Mouse (Mus musculus): ENCODE measurements around the gene Omt2b. TPM values are rescaled to one million over a fixed set of nuclear protein-coding genes. Genes with fewer than 3 reads are reported as not detected.
"Not testable (repeated sequence)": the region's sequence is repeated elsewhere in the genome, so short reads cannot be mapped to it uniquely, and the experiment has no call there.

Omt2b gene
- polyA plus RNA-seq (2015; fragmentation: Nextera tagmentation; extraction: Ambion mirVana), result not detected in 2 replicates

DNA sequence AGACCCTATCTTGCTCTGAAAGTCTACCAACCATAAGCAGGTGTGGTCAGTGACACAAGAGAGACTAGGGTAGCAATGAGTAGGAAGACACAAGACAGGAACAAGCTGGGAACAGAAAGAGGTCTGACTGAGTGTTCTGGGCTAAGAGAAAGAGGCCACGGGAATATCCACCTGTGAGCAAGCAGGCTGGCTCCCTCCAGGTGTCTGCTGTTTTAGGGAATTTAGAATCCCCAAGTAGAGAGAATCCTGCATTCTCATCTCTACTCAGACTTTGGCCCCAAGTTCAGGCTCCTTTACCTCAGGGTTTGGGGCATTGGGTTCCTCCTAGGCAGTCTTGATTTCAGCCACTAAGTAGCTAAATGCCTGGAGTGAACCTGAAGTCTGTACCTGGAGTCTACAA lies at the start of gene Omt2b:
Gene Omt2b, plus strand, starts transcription at position 301 of the 400 bp plus-strand sequence.
- H3K9ac ChIP-seq; H3K27ac ChIP-seq (replicated peaks); H3K4me1 ChIP-seq (replicated peaks); H3K9me3 ChIP-seq (replicated peaks); H3K4me3 ChIP-seq (replicated peaks); ATAC-seq (ENCODE audit: insufficient read depth); H3K36me3 ChIP-seq (replicated peaks); H3K27me3 ChIP-seq; H3K4me2 ChIP-seq: not testable (repeated sequence)
- 56% methylated on average over 1 of the region's 1 CpGs for WGBS (ENCODE audit: insufficient replicate concordance)

DNA sequence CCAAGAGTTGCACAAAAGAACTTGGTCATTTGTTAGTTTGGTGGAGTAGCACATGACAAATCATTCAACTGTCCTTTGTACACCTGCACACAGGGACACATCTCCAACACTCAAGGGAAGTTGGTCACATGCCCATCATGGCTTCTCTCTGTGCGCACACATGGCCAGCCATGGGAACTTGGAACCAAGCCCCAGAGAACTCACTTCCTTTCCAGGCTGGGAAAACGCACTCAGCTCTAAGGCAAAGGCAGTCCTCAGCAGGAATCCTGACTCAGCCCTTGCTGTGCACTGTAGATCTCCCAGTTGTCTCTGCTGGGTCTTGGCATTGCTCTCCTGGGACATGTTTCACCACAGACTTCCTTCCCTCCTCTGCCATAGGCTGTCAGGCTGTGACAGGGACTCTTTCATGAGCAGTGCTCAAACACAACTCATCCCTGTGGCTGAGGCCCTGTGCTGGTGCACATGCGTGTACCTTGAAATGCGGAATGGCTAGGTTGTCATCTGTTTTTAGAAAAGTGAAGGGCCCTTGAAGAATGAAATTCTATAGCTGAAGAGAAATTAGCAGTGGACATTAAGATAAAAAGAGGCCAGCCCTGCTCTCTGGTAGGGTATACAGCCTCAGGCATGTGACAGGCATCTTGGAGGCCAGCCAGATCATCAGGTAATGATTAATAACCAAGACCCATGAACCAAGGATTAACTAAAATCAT lies 45.2 kb upstream of the Omt2b start:
- H3K27me3 ChIP-seq; H3K9me3 ChIP-seq (replicated peaks); H3K27ac ChIP-seq (replicated peaks); H3K4me1 ChIP-seq (replicated peaks); H3K4me3 ChIP-seq (replicated peaks); ATAC-seq (ENCODE audit: insufficient read depth); H3K4me2 ChIP-seq; H3K36me3 ChIP-seq (replicated peaks); H3K9ac ChIP-seq: not testable (repeated sequence)
- WGBS (ENCODE audit: insufficient replicate concordance), result 65% methylated on average over 4 of the region's 4 CpGs

DNA sequence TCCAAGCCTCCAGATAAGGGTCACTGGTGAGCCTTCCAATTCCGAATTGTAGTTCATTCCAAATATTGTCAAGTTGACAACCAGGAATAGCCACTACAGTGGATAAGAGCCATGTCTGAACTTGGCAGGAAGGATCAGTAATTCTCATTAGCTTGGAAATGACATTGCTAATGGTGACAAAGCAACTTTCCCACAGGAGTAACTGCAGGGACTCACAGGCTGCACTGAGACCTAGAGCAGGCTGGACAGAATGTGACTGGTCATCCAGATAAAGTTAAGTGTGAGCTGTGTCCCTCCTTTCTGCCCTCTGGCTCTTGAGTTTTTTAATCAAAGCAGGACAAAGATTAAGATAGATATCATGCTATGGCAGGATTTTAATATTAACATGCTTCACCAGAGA lies 38.3 kb upstream of the Omt2b start:
- H3K4me1 ChIP-seq (replicated peaks); H3K4me2 ChIP-seq; H3K36me3 ChIP-seq (replicated peaks); H3K27me3 ChIP-seq; ATAC-seq (ENCODE audit: insufficient read depth); H3K27ac ChIP-seq (replicated peaks); H3K9me3 ChIP-seq (replicated peaks); H3K4me3 ChIP-seq (replicated peaks); H3K9ac ChIP-seq: not testable (repeated sequence)
- 36% methylated on average over 1 of the region's 1 CpGs for WGBS (ENCODE audit: insufficient replicate concordance)

DNA sequence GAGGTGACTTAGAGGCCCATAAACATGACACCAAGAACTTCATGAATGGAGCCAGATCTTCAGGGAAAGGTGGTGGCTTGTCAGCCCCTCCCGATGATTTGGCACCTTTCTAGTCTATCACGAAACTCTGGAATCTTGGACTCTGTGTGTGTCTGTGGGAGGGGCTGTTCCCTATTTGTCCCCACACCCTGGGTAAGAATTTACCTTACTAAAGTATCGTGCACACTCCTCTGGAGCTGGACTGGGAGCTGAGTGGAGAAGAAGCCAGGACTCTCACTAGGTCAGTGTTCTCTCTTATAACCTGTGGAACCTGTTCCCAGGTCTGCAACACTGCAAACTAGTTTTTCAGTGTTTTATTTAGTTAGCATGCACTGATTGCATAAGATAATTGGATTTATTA lies 37.7 kb upstream of the Omt2b start, which contains the start of gene Gm10639:
Gene Gm10639, plus strand, starts transcription at position 201 of the 400 bp plus-strand sequence.
- WGBS (ENCODE audit: insufficient replicate concordance), result 61% methylated on average over 3 of the region's 3 CpGs
- H3K27me3 ChIP-seq; H3K9ac ChIP-seq; H3K9me3 ChIP-seq (replicated peaks); H3K4me3 ChIP-seq (replicated peaks); H3K36me3 ChIP-seq (replicated peaks); ATAC-seq (ENCODE audit: insufficient read depth); H3K4me1 ChIP-seq (replicated peaks); H3K4me2 ChIP-seq; H3K27ac ChIP-seq (replicated peaks): not testable (repeated sequence)

DNA sequence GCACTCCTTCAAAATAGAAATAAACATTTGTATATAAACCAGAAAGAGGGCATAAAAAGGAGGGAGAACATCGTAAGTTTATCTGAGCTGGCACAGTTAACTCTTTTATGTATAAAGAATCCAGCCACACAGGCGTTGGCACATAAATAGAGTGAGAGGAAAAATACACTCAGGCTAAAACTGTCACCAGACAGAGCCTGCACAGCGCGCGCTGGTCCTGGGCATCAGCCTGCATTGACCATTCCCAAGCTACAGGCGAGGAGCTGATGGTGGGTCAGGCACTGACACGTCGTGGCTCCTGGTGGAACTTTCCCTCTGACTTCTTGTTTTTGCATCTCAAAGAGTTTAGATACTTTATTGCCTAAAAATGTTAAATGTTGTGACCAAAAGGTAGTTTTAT lies 34.9 kb upstream of the Omt2b start:
- H3K4me2 ChIP-seq; ATAC-seq (ENCODE audit: insufficient read depth); H3K27ac ChIP-seq (replicated peaks); H3K9me3 ChIP-seq (replicated peaks); H3K36me3 ChIP-seq (replicated peaks); H3K4me1 ChIP-seq (replicated peaks); H3K27me3 ChIP-seq; H3K4me3 ChIP-seq (replicated peaks); H3K9ac ChIP-seq: not testable (repeated sequence)
- WGBS (ENCODE audit: insufficient replicate concordance), result 76% methylated on average over 8 of the region's 8 CpGs

DNA sequence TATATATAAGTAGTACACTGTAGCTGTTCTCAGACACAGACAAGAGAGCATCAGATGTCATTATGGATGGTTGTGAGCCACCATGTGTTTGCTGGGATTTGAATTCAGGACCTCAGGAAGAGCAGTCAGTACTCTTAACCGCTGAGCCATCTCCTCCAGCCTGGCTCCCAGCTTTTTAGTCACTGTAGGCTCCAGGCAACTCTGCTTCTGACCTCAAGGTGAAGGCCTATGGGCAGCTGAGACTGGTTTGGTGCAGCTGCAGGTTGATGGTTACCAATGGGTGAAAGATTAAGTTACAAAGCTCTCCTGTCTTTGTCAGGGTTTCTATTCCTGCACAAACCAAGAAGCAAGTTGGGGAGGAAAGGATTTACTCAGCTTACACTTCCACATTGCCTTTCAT lies 33.7 kb upstream of the Omt2b start:
- WGBS (ENCODE audit: insufficient replicate concordance), result 46% methylated on average over 1 of the region's 1 CpGs
- not testable (repeated sequence) for H3K36me3 ChIP-seq (replicated peaks); H3K9ac ChIP-seq; H3K27ac ChIP-seq (replicated peaks); H3K4me2 ChIP-seq; H3K9me3 ChIP-seq (replicated peaks); ATAC-seq (ENCODE audit: insufficient read depth); H3K4me1 ChIP-seq (replicated peaks); H3K27me3 ChIP-seq; H3K4me3 ChIP-seq (replicated peaks)

DNA sequence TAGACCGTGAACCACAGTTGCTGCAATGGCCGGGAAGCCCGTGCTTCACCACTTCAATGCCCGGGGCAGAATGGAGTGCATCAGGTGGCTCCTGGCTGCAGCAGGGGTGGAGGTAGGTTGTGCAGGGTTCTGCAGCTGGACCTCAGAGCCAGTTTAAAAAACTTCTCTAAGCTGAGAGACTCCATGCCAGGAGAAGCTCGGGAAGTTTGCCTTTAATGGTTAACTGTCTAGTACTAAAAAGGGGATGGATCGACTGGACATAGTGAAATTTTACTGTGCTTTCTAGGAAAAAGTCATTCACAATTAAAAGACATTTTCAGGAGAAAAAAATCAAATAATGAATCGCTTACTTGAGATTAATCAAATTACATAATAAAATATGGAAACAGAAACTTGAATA lies 32.6 kb upstream of the Omt2b start:
- H3K9me3 ChIP-seq (replicated peaks); H3K4me3 ChIP-seq (replicated peaks); H3K9ac ChIP-seq; H3K27me3 ChIP-seq; H3K36me3 ChIP-seq (replicated peaks); H3K27ac ChIP-seq (replicated peaks); ATAC-seq (ENCODE audit: insufficient read depth); H3K4me2 ChIP-seq; H3K4me1 ChIP-seq (replicated peaks): not testable (repeated sequence)
- WGBS (ENCODE audit: insufficient replicate concordance), result 58% methylated on average over 7 of the region's 7 CpGs

DNA sequence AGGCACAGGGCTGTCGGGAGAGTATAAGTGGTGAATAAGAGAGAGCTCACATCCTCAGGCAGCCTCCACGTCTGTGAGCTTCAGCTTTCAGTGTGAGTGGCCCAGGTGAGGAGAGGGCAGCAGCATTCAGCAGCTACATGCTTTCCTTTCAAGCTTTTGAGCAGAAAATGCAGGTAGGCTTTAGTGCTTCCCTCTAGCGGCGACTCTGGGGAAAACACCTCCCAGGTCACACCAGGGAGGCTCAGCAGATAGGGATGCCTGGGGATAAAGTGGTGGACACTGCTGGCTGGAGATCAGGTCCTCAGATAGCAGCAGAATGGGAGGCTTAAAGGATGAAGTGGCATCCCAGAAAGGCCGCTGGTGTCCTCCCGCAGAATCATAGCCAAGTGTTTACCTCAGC lies 31.3 kb upstream of the Omt2b start:
- H3K4me3 ChIP-seq (replicated peaks); H3K4me2 ChIP-seq; H3K27ac ChIP-seq (replicated peaks); ATAC-seq (ENCODE audit: insufficient read depth); H3K27me3 ChIP-seq; H3K4me1 ChIP-seq (replicated peaks); H3K9ac ChIP-seq; H3K9me3 ChIP-seq (replicated peaks); H3K36me3 ChIP-seq (replicated peaks): not testable (repeated sequence)
- WGBS (ENCODE audit: insufficient replicate concordance), result 11% methylated on average over 6 of the region's 6 CpGs

DNA sequence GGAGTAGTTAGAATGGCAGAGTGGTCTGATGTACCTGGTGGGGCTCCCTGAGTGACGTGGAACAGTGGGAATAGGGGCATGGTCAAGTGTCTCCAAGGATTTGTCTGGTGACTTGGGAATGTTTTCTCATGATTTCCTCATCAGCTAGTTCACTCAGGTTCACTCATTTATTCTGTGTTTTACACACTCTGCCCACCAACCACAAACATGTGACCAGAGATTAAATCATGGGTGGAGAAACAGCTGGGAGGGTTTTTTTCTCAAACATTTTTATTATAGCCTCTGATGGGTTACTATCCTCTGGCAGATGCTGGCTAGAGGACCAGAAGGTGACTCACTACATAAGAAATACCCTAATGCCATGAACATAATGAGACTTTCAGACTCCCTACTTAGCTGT lies 29.2 kb upstream of the Omt2b start:
- no peak overlapping the region for H3K4me2 ChIP-seq
- no peaks in the 10 kb centered on the region for H3K4me1 ChIP-seq (replicated peaks)
- no peaks in the 10 kb centered on the region for H3K27me3 ChIP-seq
- H3K9ac ChIP-seq, result no peak overlapping the region
- WGBS (ENCODE audit: insufficient replicate concordance), result 61% methylated on average over 1 of the region's 1 CpGs
- no peak for ATAC-seq (ENCODE audit: insufficient read depth)
- H3K4me3 ChIP-seq (replicated peaks), result no peak overlapping the region
- H3K27ac ChIP-seq (replicated peaks), result no peak overlapping the region
- no peaks in the 10 kb centered on the region for H3K36me3 ChIP-seq (replicated peaks)
- no peaks in the 10 kb centered on the region for H3K9me3 ChIP-seq (replicated peaks)

DNA sequence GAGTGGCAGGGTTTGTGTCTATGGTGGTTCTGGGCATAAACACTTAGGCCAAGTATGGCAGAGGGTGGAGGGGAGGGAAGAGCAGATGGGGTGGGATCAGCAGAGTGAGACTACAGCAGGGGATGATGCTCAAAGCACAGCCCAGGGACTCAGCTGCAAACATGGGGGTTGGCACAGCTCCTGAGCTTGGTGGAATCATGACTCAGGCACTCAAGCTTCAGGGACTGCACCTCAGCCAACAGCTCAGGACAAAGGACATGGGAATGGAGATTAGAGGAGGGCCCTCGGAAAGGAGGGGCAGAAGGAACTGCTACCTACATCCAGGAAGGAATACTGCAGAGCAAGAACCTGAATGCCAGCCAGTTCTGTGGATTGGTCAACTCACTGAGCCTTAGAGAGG lies 28.2 kb upstream of the Omt2b start:
- WGBS (ENCODE audit: insufficient replicate concordance), result 38% methylated on average over 1 of the region's 1 CpGs
- not testable (repeated sequence) for H3K4me3 ChIP-seq (replicated peaks); H3K4me1 ChIP-seq (replicated peaks); H3K36me3 ChIP-seq (replicated peaks); H3K27me3 ChIP-seq; H3K9ac ChIP-seq; ATAC-seq (ENCODE audit: insufficient read depth); H3K4me2 ChIP-seq; H3K27ac ChIP-seq (replicated peaks); H3K9me3 ChIP-seq (replicated peaks)

DNA sequence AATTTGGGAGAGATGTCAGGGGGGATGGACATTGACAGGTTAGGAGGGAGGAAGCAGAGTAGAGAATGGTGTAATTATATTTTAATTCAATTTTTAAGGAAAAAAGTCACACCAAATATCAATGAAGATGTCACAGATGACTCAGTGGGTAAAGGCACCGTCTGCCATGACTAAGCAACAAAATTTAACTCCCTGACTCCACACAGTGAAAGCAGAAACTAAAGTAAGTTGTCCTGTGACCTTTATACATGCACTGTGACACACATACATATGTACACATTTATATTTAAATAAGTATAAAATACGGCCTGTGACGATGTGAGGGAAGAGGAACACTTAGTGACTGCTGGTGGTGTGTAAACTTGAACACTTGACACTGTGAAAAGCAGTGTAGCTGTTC lies 19.3 kb upstream of the Omt2b start:
- H3K36me3 ChIP-seq (replicated peaks); H3K27ac ChIP-seq (replicated peaks); ATAC-seq (ENCODE audit: insufficient read depth); H3K27me3 ChIP-seq; H3K9me3 ChIP-seq (replicated peaks); H3K4me2 ChIP-seq; H3K4me1 ChIP-seq (replicated peaks); H3K4me3 ChIP-seq (replicated peaks); H3K9ac ChIP-seq: not testable (repeated sequence)
- WGBS (ENCODE audit: insufficient replicate concordance), result 39% methylated on average over 3 of the region's 3 CpGs

DNA sequence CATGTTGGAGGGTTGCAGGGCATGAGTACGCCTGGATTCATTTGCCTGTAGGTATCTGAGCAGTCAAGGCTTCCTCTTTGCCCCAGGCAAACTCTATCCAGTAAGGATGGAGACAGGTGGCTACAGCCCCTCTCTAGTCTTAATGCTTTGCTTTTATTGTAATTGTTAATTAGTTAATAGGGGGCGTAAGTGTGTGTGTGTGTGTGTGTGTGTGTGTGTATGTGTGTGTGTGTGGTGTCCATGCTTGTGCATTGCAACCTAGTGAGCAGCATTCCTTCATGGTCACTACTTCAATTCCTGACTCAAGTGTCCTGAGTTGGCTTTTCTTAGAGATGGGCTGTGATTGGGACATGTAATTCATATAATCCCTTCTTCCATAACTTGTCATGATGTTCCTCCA lies 12.7 kb upstream of the Omt2b start, which contains the start of gene Omt2a:
Gene Omt2a, minus strand, starts transcription at position 101 of the 400 bp plus-strand sequence.
- H3K27me3 ChIP-seq, result no peaks in the 10 kb centered on the region
- H3K4me3 ChIP-seq (replicated peaks), result no peak within 1 kb of the TSS
- 57% methylated on average over 2 of the region's 2 CpGs for WGBS (ENCODE audit: insufficient replicate concordance)
- ATAC-seq (ENCODE audit: insufficient read depth), result no peak
- H3K9ac ChIP-seq, result no peak within 1 kb of the TSS
- H3K4me2 ChIP-seq, result no peak within 1 kb of the TSS
- no peaks in the 10 kb centered on the region for H3K36me3 ChIP-seq (replicated peaks)
- H3K9me3 ChIP-seq (replicated peaks), result no peaks in the 10 kb centered on the region
- no peak within 1 kb of the TSS for H3K27ac ChIP-seq (replicated peaks)
- H3K4me1 ChIP-seq (replicated peaks), result no peaks in the 10 kb centered on the region
